Mouse (Mus musculus) CD4-positive helper T cell, adult 2 months (primary cell): ENCODE measurements at regions not wholly inside any gene's neighbourhood (a gene's known extent, or its start where the extent isn't known, plus 50 kb on each side); places are given as distances from the start of the nearest gene placed in this dataset.

Source experiments
- DNase-seq: peaks from one replicate; pipeline ENCODE4 v3.0.0-alpha.2; 2012; ENCODE audit warnings: low read depth, missing footprints, low spot score

GRCm38 (mm10) chr2:71640251-71640650, 93.7 kb upstream of the Dlx2 start:
- DNase-seq = no peak

GRCm38 (mm10) chr2:71644038-71644470, 97.5 kb upstream of the Dlx2 start:
- DNase-seq = peak; percentile 45

GRCm38 (mm10) chr2:71647914-71648497, 97.4 kb upstream of the Itga6 start:
- no peak for DNase-seq

- no peak for DNase-seq
Measured at GRCm38 (mm10) chr2:71651662-71652061, 93.8 kb upstream of the Itga6 start.

GRCm38 (mm10) chr2:71652261-71652801, 93.1 kb upstream of the Itga6 start:
- DNase-seq = peak; percentile 19

GRCm38 (mm10) chr2:71654817-71655503, 90.5 kb upstream of the Itga6 start:
- DNase-seq = no peak

GRCm38 (mm10) chr2:71655504-71656390, 89.7 kb upstream of the Itga6 start:
- DNase-seq = no peak

- DNase-seq = no peak
Measured at GRCm38 (mm10) chr2:71656611-71657244, 88.7 kb upstream of the Itga6 start.

GRCm38 (mm10) chr2:71661438-71661837, 84.0 kb upstream of the Itga6 start:
- DNase-seq = no peak

- no peak for DNase-seq
Measured at GRCm38 (mm10) chr2:71661986-71662385, 83.4 kb upstream of the Itga6 start.

GRCm38 (mm10) chr2:71663453-71663852, 82.0 kb upstream of the Itga6 start:
- no peak for DNase-seq

GRCm38 (mm10) chr2:71666927-71667326, 78.5 kb upstream of the Itga6 start:
- DNase-seq = no peak

- DNase-seq = peak; percentile 18
Measured at GRCm38 (mm10) chr2:71667746-71668145, 77.7 kb upstream of the Itga6 start.

GRCm38 (mm10) chr2:71670228-71670790, 75.1 kb upstream of the Itga6 start:
- DNase-seq = no peak

GRCm38 (mm10) chr2:71670882-71671281, 74.5 kb upstream of the Itga6 start:
- DNase-seq = no peak

- no peak for DNase-seq
Measured at GRCm38 (mm10) chr2:71673087-71673920, 72.1 kb upstream of the Itga6 start.

- DNase-seq = no peak
Measured at GRCm38 (mm10) chr2:71680746-71681145, 64.7 kb upstream of the Itga6 start.

- DNase-seq = no peak
Measured at GRCm38 (mm10) chr2:71681148-71681547, 64.3 kb upstream of the Itga6 start.

GRCm38 (mm10) chr2:71683375-71683774, 62.0 kb upstream of the Itga6 start:
- no peak for DNase-seq

- DNase-seq = no peak
Measured at GRCm38 (mm10) chr2:71685239-71685638, 60.2 kb upstream of the Itga6 start.
